Mouse (Mus musculus): ENCODE measurements around the gene Clcnkb. TPM values are rescaled to one million over a fixed set of nuclear protein-coding genes. Genes with fewer than 3 reads are reported as not detected.

Clcnkb gene
- polyA plus RNA-seq, 1 experiment, result 1.0 TPM

GRCm38 (mm10) chr4:141443641-141444429 lies 28.0 kb upstream of the Clcnkb start:
- Histone ChIP-seq H3K4me1 (ENCODE audit: control insufficient read depth, insufficient read depth, low read length) (peaks cover 10% of the 10 kb centered on the region), H3K4me3 (ENCODE audit: low read depth, low read length) (peak overlapping the region; percentile 94), H3K27ac (ENCODE audit: insufficient read depth, low read length) (no peak overlapping the region), H3K36me3 (ENCODE audit: control insufficient read depth, insufficient read depth, low read length, poor library complexity, severe bottlenecking) (no peaks in the 10 kb centered on the region), H3K9me3 (replicated peaks; ENCODE audit: control insufficient read depth, insufficient read depth, low read length, poor library complexity, severe bottlenecking) (no peaks in the 10 kb centered on the region), H3K27me3 (ENCODE audit: control insufficient read depth, insufficient read depth, low read length, poor library complexity, severe bottlenecking) (no peaks in the 10 kb centered on the region), H3K9ac (ENCODE audit: low read depth, poor library complexity, severe bottlenecking) (peak overlapping the region; percentile 86; the same call in 1 of the 2 replicates)
- TF ChIP-seq EP300 (IDR thresholded peaks at IDR 0.05; ENCODE audit: insufficient read depth, low read depth, low read length) (no peak), CTCF (IDR thresholded peaks at IDR 0.05; ENCODE audit: low read depth, low read length) (no peak), POLR2A (IDR thresholded peaks at IDR 0.05; ENCODE audit: insufficient read depth, low read length) (no peak)

- H3K9ac ChIP-seq (ENCODE audit: low read depth, poor library complexity, severe bottlenecking), result no peak overlapping the region
- no peaks in the 10 kb centered on the region for H3K27me3 ChIP-seq (ENCODE audit: control insufficient read depth, insufficient read depth, low read length, poor library complexity, severe bottlenecking)
- no peak overlapping the region for H3K27ac ChIP-seq (ENCODE audit: insufficient read depth, low read length)
- H3K4me3 ChIP-seq (ENCODE audit: low read depth, low read length), result no peak overlapping the region
- H3K9me3 ChIP-seq (replicated peaks; ENCODE audit: control insufficient read depth, insufficient read depth, low read length, poor library complexity, severe bottlenecking), result no peaks in the 10 kb centered on the region
- H3K36me3 ChIP-seq (ENCODE audit: control insufficient read depth, insufficient read depth, low read length, poor library complexity, severe bottlenecking), result no peaks in the 10 kb centered on the region
- peaks cover 10% of the 10 kb centered on the region for H3K4me1 ChIP-seq (ENCODE audit: control insufficient read depth, insufficient read depth, low read length)
- TF ChIP-seq POLR2A (IDR thresholded peaks at IDR 0.05; ENCODE audit: insufficient read depth, low read length) (no peak), EP300 (IDR thresholded peaks at IDR 0.05; ENCODE audit: insufficient read depth, low read depth, low read length) (peak; percentile 94)
These were observed 25.1 kb upstream of the Clcnkb start for GRCm38 (mm10) chr4:141440877-141441276.

- no peaks in the 10 kb centered on the region for H3K9me3 ChIP-seq (replicated peaks; ENCODE audit: control insufficient read depth, insufficient read depth, low read length, poor library complexity, severe bottlenecking)
- no peak overlapping the region for H3K9ac ChIP-seq (ENCODE audit: low read depth, poor library complexity, severe bottlenecking)
- H3K27ac ChIP-seq (ENCODE audit: insufficient read depth, low read length), result no peak overlapping the region
- no peak overlapping the region for H3K4me3 ChIP-seq (ENCODE audit: low read depth, low read length)
- H3K4me1 ChIP-seq (ENCODE audit: control insufficient read depth, insufficient read depth, low read length), result peaks cover 10% of the 10 kb centered on the region
- no peaks in the 10 kb centered on the region for H3K36me3 ChIP-seq (ENCODE audit: control insufficient read depth, insufficient read depth, low read length, poor library complexity, severe bottlenecking)
- H3K27me3 ChIP-seq (ENCODE audit: control insufficient read depth, insufficient read depth, low read length, poor library complexity, severe bottlenecking), result no peaks in the 10 kb centered on the region
- TF ChIP-seq POLR2A (IDR thresholded peaks at IDR 0.05; ENCODE audit: insufficient read depth, low read length) (no peak), EP300 (IDR thresholded peaks at IDR 0.05; ENCODE audit: insufficient read depth, low read depth, low read length) (0 out of 2 replicates have a peak, but pooled peaks have one; percentile 40)
These were observed 23.4 kb upstream of the Clcnkb start for GRCm38 (mm10) chr4:141439083-141439803.

- Histone ChIP-seq H3K4me3 (ENCODE audit: low read depth, low read length) (no peak within 1 kb of the TSS), H3K9ac (ENCODE audit: low read depth, poor library complexity, severe bottlenecking) (no peak within 1 kb of the TSS), H3K9me3 (replicated peaks; ENCODE audit: control insufficient read depth, insufficient read depth, low read length, poor library complexity, severe bottlenecking) (no peaks in the 10 kb centered on the region), H3K4me1 (ENCODE audit: control insufficient read depth, insufficient read depth, low read length) (peaks cover 10% of the 10 kb centered on the region), H3K27ac (ENCODE audit: insufficient read depth, low read length) (no peak within 1 kb of the TSS), H3K27me3 (ENCODE audit: control insufficient read depth, insufficient read depth, low read length, poor library complexity, severe bottlenecking) (no peaks in the 10 kb centered on the region), H3K36me3 (ENCODE audit: control insufficient read depth, insufficient read depth, low read length, poor library complexity, severe bottlenecking) (no peaks in the 10 kb centered on the region)
- TF ChIP-seq POLR2A (IDR thresholded peaks at IDR 0.05; ENCODE audit: insufficient read depth, low read length) (no peak), CTCF (IDR thresholded peaks at IDR 0.05; ENCODE audit: low read depth, low read length) (no peak), EP300 (IDR thresholded peaks at IDR 0.05; ENCODE audit: insufficient read depth, low read depth, low read length) (no peak)
These were observed 20.2 kb upstream of the Clcnkb start, which contains the start of gene Srarp for GRCm38 (mm10) chr4:141435974-141436373. Gene Srarp (minus strand): TSS chr4:141436105.

- TF ChIP-seq POLR2A (IDR thresholded peaks at IDR 0.05; ENCODE audit: insufficient read depth, low read length), result no peak
- no peak for TF ChIP-seq CTCF (IDR thresholded peaks at IDR 0.05; ENCODE audit: low read depth, low read length)
- no peak for TF ChIP-seq EP300 (IDR thresholded peaks at IDR 0.05; ENCODE audit: insufficient read depth, low read depth, low read length)
- Histone ChIP-seq H3K4me3 (ENCODE audit: low read depth, low read length) (peak overlapping the region; percentile 14; the same call in 1 of the 2 replicates), H3K9me3 (replicated peaks; ENCODE audit: control insufficient read depth, insufficient read depth, low read length, poor library complexity, severe bottlenecking) (no peaks in the 10 kb centered on the region), H3K36me3 (ENCODE audit: control insufficient read depth, insufficient read depth, low read length, poor library complexity, severe bottlenecking) (no peaks in the 10 kb centered on the region), H3K9ac (ENCODE audit: low read depth, poor library complexity, severe bottlenecking) (no peak overlapping the region), H3K4me1 (ENCODE audit: control insufficient read depth, insufficient read depth, low read length) (peaks cover 3% of the 10 kb centered on the region), H3K27ac (ENCODE audit: insufficient read depth, low read length) (no peak overlapping the region), H3K27me3 (ENCODE audit: control insufficient read depth, insufficient read depth, low read length, poor library complexity, severe bottlenecking) (no peaks in the 10 kb centered on the region)
These were observed 17.4 kb upstream of the Clcnkb start for GRCm38 (mm10) chr4:141433191-141433590.

- TF ChIP-seq EP300 (IDR thresholded peaks at IDR 0.05; ENCODE audit: insufficient read depth, low read depth, low read length), result no peak
- no peak for TF ChIP-seq CTCF (IDR thresholded peaks at IDR 0.05; ENCODE audit: low read depth, low read length)
- TF ChIP-seq POLR2A (IDR thresholded peaks at IDR 0.05; ENCODE audit: insufficient read depth, low read length), result no peak
- Histone ChIP-seq H3K4me3 (ENCODE audit: low read depth, low read length) (no peak overlapping the region), H3K27ac (ENCODE audit: insufficient read depth, low read length) (no peak overlapping the region), H3K36me3 (ENCODE audit: control insufficient read depth, insufficient read depth, low read length, poor library complexity, severe bottlenecking) (no peaks in the 10 kb centered on the region), H3K4me1 (ENCODE audit: control insufficient read depth, insufficient read depth, low read length) (peaks cover 3% of the 10 kb centered on the region), H3K9ac (ENCODE audit: low read depth, poor library complexity, severe bottlenecking) (no peak overlapping the region), H3K9me3 (replicated peaks; ENCODE audit: control insufficient read depth, insufficient read depth, low read length, poor library complexity, severe bottlenecking) (no peaks in the 10 kb centered on the region), H3K27me3 (ENCODE audit: control insufficient read depth, insufficient read depth, low read length, poor library complexity, severe bottlenecking) (no peaks in the 10 kb centered on the region)
These were observed 16.9 kb upstream of the Clcnkb start for GRCm38 (mm10) chr4:141432666-141433065.
